Mouse (Mus musculus) left cerebral cortex, adult 9 months (tissue): ENCODE data around the gene Akap2.

Experiments used
- DNase-seq, 2 experiments: peaks; one replicate each; pipeline ENCODE4 v3.0.0; 2022; ENCODE audit warnings: low spot score in 2 of 2

Akap2 gene

DNA sequence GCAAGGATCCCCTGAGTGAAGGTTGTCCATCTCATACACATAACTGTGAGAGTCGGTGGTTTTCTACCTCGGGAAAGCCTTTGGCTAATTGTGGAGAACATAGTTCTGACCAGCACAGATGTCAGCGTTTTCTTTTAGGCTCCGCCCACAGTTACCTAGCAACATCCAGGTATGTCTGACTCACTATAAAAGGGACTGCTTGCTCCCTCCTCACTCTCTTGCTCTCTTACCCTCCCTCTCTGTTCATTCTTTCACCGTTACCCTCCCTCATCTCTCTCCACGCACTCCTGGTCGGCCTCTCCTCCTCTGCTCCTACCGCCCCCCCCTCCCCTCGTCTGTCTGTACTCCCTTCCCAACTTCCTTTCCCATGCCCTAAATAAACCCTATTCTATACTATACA, 187.2 kb downstream of the Akap2 start:
- no peak for DNase-seq

DNA sequence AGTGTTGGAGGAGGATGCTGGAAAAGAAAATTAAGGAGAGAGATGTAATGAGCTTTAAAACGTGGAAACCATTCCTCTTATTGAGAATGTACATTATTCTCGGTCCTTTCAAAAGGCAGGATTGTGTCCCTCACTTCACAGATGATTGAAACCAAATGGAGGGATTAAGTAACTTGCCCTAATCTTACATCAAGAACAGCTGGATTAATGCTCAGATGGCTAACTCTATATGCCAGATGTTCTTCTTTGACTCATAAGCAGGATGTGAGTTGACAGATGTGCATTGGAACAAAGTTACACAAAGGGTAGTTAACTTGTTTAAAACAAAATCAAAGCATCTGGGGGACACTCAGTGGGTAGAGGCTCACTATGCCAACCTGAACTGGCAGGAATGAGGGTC, 189.3 kb downstream of the Akap2 start:
- DNase-seq = no peak

- no peak for DNase-seq
Measured at GRCm38 (mm10) chr4:57908860-57909259, 191.4 kb downstream of the Akap2 start.

GRCm38 (mm10) chr4:57913021-57913420, 195.6 kb downstream of the Akap2 start:
- DNase-seq = no peak

DNA sequence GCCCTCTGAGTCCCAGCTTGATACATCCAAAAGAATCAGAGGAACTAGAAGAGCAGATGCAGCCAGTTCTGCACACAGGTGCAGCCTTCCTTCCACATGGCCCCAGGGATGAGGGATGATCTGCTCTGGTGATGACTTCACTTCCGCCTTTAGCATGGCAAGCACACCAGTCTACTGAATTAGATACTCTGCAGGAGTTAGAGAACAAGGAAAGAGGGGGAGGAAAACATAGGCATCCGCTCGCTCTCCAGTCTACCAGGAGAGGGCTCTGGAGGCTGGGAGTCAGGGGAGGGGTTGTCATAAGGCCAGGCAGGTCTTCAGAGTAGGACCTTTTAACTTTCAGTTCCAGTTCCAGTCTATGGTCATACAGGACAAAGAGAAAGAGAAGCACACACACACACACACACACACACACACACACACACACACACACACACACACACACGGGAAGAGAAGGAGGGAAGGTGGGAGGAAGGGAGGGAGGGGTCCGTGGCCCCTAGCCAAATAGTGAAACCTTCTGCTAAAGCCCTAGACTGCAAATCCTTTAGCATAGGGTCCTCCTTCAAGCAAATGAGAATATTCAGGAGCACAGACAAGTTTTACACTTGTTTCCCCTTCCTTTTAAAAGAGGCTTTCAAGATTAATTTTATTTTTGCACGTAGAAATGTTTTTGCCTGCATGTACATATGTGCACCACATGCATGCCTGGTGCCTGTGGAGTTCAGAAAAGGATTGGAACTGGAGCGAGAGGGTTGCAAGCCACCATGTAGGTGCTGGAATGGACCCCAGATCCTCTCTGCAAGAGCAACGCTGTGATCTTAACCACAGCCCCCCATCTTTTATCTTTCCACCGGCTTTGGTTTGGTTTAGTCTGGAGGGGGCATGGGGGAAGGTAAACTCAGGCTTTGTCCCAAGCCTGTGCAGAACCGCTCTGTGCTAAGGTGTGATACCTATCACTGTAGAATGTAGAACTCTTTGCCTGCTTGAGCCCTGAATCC, 197.0 kb downstream of the Akap2 start:
- no peak for DNase-seq

GRCm38 (mm10) chr4:57915216-57915965, 197.9 kb downstream of the Akap2 start:
- peak in 1 of 2 experiments; percentile 16 for DNase-seq

GRCm38 (mm10) chr4:57916201-57916661, 198.8 kb downstream of the Akap2 start, which contains the start of gene D630039A03Rik:
Gene D630039A03Rik (minus strand): TSS chr4:57916297.
- DNase-seq = no peak

DNA sequence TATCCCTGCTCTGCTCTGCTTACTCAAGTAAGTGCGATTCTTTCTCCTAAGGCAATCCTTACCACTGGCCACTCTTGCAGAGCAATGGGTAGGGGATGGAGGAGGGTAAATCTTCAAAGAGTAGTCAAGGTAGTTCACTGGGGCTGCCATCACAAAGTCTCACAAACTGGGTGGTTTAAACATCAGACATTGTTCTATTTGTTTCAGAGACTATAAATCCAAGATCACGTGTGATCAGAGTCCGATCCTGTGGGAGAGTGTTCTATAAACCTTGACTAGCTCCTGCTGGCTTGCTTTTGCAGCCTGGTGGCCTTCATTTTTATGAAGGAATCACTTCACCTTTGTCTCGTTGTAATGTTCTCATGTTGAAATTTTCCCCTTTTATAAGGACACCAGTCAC, 199.3 kb downstream of the Akap2 start:
- DNase-seq = no peak

DNA sequence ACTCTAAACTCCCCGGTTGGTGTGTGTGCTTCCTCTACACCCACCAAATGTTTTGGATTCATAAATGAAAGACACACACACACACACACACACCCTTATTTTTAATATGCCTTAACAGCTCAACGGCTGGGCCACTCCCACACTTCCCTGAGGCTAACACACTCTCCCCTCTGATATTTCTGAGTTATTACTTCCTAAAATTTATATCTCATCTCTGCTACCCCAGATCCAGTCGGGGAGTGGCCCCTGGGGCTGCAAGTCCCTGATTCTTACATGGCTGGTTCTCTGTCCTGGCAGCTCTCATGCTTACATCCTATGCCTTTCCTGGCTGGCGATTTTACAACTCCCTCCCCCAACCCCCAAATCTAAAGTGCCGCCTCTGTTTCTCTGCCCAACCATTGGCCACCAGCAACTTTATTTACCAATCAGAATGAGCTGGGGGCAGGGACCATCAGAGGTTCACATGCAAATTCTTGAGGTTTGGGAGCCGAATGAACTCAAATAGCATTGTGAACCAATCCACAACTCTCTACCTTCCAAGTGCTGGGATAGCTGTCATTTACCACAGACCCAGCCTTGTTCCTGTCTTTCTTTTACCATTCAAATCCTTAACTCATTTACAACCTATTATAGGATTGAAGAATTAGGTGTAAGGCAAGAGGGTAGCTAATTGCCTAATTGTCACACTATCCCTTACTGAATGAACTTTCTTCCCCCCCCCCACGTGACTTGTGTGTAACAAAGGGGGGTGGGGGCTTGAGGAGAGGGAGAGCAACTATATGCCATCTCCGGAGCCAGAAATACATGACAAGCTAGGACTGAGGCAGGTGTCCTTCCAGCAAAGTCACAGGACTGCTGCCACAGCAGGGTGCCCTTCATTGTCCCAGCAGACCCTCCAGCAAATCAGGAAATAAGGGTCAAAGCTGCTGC, 202.3 kb downstream of the Akap2 start:
- DNase-seq = no peak

DNA sequence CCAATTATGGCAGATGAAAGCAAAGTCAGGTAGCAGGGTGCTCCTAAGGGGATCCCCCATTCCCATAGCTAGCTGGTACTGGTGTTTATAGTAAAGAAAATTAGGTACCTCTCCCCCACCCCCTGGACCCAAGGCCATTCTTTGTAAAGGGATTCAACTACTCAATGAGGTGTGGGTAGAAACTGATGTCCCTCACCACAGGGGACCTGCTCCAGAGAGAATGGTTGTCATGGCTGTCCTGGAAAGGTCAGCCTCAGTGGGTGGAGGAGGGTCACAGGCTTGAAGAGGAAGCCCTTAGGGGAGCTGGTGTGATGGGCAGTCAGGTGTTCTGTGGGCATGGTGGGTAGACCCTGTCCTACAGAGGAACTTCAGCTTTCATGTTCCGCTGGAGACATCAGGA, 203.1 kb downstream of the Akap2 start:
- DNase-seq = no peak

DNA sequence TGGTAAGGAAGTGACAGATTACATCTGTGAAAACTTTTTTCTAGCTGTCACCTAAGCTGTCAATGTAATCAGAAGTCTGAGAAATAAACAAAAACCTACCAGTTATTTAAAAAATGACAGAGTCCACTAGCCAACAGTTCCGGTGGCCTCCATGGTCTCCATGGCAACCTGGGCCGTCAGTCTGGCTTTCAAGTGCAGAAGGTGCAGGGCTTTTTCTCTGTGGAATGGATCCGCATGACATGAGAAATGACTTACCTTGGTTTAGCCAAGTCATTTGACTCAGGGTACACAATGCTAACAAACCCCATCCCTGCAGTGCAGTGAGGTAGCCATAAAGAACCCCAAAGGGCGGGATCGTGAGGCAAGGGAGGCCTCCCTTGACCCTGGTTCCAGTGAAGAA, 204.7 kb downstream of the Akap2 start:
- no peak for DNase-seq

GRCm38 (mm10) chr4:57924556-57925071, 207.2 kb downstream of the Akap2 start:
- DNase-seq = no peak

GRCm38 (mm10) chr4:57927464-57928205, 210.2 kb downstream of the Akap2 start:
- DNase-seq = no peak

GRCm38 (mm10) chr4:57930559-57931170, 213.2 kb downstream of the Akap2 start:
- DNase-seq = no peak

GRCm38 (mm10) chr4:57934181-57934580, 216.7 kb downstream of the Akap2 start:
- no peak for DNase-seq

- DNase-seq = no peak
Measured at GRCm38 (mm10) chr4:57937292-57937691, 219.8 kb downstream of the Akap2 start.

DNA sequence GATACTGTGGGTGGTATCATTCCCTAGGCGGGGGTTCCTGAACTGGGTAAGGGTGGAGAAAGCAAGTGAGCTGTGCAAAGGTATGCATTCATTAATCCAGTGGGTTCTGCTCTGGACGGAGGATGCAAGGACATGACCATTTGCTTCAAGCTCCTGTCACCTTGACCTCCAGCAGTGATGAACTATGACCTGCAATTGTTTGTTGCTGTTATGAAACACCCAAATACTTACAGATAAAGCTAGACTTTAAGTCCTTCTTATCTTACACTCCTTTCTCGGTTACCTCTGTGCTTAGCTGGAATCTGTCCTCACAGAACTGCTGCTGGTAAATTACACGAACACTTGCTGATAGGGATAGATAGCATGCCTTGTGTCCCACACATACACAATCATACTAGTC, 223.2 kb downstream of the Akap2 start:
- no peak for DNase-seq

- DNase-seq = no peak
Measured at GRCm38 (mm10) chr4:57942892-57943291, 225.4 kb downstream of the Akap2 start.
